Comparison of ENCODE assay signal across 30 mouse cellular contexts in genomic region chr17:8276071-8276470, GRCm38 (mm10). TPM values are rescaled to one million over a fixed set of nuclear protein-coding genes. Genes with fewer than 3 reads are reported as not detected.
DNase-seq lines count a peak whose midpoint lies in the region; ATAC-seq lines count a peak whose summit lies in the region.
"Had no signal": no experiment of that assay in that cellular context is flagged by ENCODE, and none has a peak within 500 bp of the region (broad histone marks: within the 10 kb centered on the region; RNA-seq: fewer than 3 reads in every experiment).

No protein-coding gene starts in this region.

- H3K9me3 ChIP-seq in kidney, embryonic 16.5 days (ENCODE audit: low read length): no peaks in the 10 kb centered on the region
- H3K9me3 ChIP-seq: embryonic facial prominence, embryonic 15.5 days; forebrain, embryonic 15.5 days; heart, embryonic 13.5 days; neural tube, embryonic 15.5 days had no signal

- H3K4me3 ChIP-seq in kidney, embryonic 16.5 days (ENCODE audit: low read length): no peak overlapping the region
- H3K4me3 ChIP-seq: embryonic facial prominence, embryonic 15.5 days; forebrain, embryonic 15.5 days; heart, embryonic 13.5 days; left cerebral cortex, adult 2 months; neural tube, embryonic 15.5 days had no signal

- H3K27ac ChIP-seq in kidney, embryonic 16.5 days (ENCODE audit: low read length): no peak overlapping the region
- H3K27ac ChIP-seq: embryonic facial prominence, embryonic 15.5 days; forebrain, embryonic 15.5 days; heart, embryonic 13.5 days; hindbrain, postnatal 0 days; kidney, postnatal 0 days; left cerebral cortex, adult 2 months; macrophage; neural tube, embryonic 15.5 days; stomach, postnatal 0 days had no signal

- H3K4me2 ChIP-seq in kidney, embryonic 16.5 days (replicated peaks; ENCODE audit: low read depth, low read length): no peak overlapping the region
- H3K4me2 ChIP-seq: embryonic facial prominence, embryonic 15.5 days; forebrain, embryonic 15.5 days; heart, embryonic 13.5 days; midbrain, embryonic 11.5 days; neural tube, embryonic 15.5 days had no signal

- H3K36me3 ChIP-seq in kidney, embryonic 16.5 days (ENCODE audit: insufficient read depth, low read length): no peaks in the 10 kb centered on the region
- H3K36me3 ChIP-seq: embryonic facial prominence, embryonic 15.5 days; forebrain, embryonic 15.5 days; heart, embryonic 13.5 days; neural tube, embryonic 15.5 days had no signal

- ATAC-seq in kidney, embryonic 16.5 days (ENCODE audit: low FRiP score, low TSS enrichment): no peak
- ATAC-seq in granulocyte monocyte progenitor cell, adult 5-6 weeks (replicated peaks; ENCODE audit: poor library complexity, severe bottlenecking): peak; percentile 15
- ATAC-seq in megakaryocyte, adult 5-6 weeks (ENCODE audit: poor library complexity, severe bottlenecking): peak; percentile 67
- no peak for ATAC-seq in monocyte, adult 5-6 weeks (replicated peaks; ENCODE audit: insufficient number of reproducible peaks, low FRiP score, low TSS enrichment, poor library complexity, severe bottlenecking)
- ATAC-seq: CD4-positive, CD25-positive, alpha-beta regulatory T cell, adult 4 months; forebrain, embryonic 15.5 days; hindbrain, postnatal 0 days; lung, postnatal 0 days had no signal

- no peaks in the 10 kb centered on the region for H3K4me1 ChIP-seq in kidney, embryonic 16.5 days (ENCODE audit: insufficient read depth, low read length)
- H3K4me1 ChIP-seq: embryonic facial prominence, embryonic 15.5 days; forebrain, embryonic 15.5 days; neural tube, embryonic 15.5 days had no signal

- peak; percentile 78 for DNase-seq in kidney, adult 11 months
- DNase-seq in kidney, postnatal 36 days: peak; percentile 74 to 81
- DNase-seq in layer of hippocampus, postnatal 14 days (ENCODE audit: low spot score in 2 of 2): no peak
- DNase-seq in spleen, adult 18-20 months: no peak
- DNase-seq: adrenal gland, postnatal 25 days; cerebellum, adult 9-11 months; gastrocnemius, postnatal 10 days; heart, adult 18-20 months; heart, postnatal 14 days; layer of hippocampus, adult 9-11 months had no signal

- 73% methylated on average over 4 of the region's 4 CpGs for WGBS in kidney, embryonic 16.5 days

- H3K27me3 ChIP-seq in kidney, embryonic 16.5 days (ENCODE audit: insufficient read depth, low read length): 0 out of 2 replicates have a peak, but pooled peaks cover 3% of the 10 kb centered on the region
- H3K27me3 ChIP-seq: embryonic facial prominence, embryonic 15.5 days; forebrain, embryonic 15.5 days; neural tube, embryonic 15.5 days had no signal

- H3K9ac ChIP-seq in kidney, embryonic 16.5 days (replicated peaks; ENCODE audit: low read length): no peak overlapping the region
- H3K9ac ChIP-seq: embryonic facial prominence, embryonic 15.5 days; forebrain, embryonic 15.5 days; heart, embryonic 13.5 days; neural tube, embryonic 15.5 days had no signal

RNA-seq across cellular contexts. Expression of gene Mpc1, which starts 6.6 kb away (rescaled TPM):
- 178 and 202 TPM in 2 replicates for polyA plus RNA-seq in kidney, embryonic 16.5 days (2015; fragmentation: Nextera tagmentation; extraction: Ambion mirVana)
- total RNA-seq in granulocyte monocyte progenitor cell, adult 5-6 weeks (2014; fragmentation: Nextera tagmentation): 153 and 168 TPM in 2 replicates
- 161 and 207 TPM in 2 replicates for total RNA-seq in granulocyte monocyte progenitor cell, adult 5-6 weeks (2017)
- 198 and 227 TPM in 2 replicates for total RNA-seq in megakaryocyte, adult 5-6 weeks (2015)
- total RNA-seq in megakaryocyte, adult 5-6 weeks (2017): 109 and 143 TPM in 2 replicates
- total RNA-seq in monocyte, adult 5-6 weeks (2017): 48.2 to 112 TPM (median 78.5 TPM) in 3 replicates
- total RNA-seq in layer of hippocampus, postnatal 14 days (2021): 100 to 1,000 TPM; 165 to 175 TPM

RNA-seq across cellular contexts. Expression of gene Sft2d1, which starts 34.8 kb away (rescaled TPM):
- polyA plus RNA-seq in kidney, embryonic 16.5 days (2015; fragmentation: Nextera tagmentation; extraction: Ambion mirVana): 76.4 and 93.9 TPM in 2 replicates
- total RNA-seq in granulocyte monocyte progenitor cell, adult 5-6 weeks (2014; fragmentation: Nextera tagmentation): 84.0 and 86.0 TPM in 2 replicates
- 32.9 and 33.3 TPM in 2 replicates for total RNA-seq in granulocyte monocyte progenitor cell, adult 5-6 weeks (2017)
- 249 and 340 TPM in 2 replicates for total RNA-seq in megakaryocyte, adult 5-6 weeks (2015)
- total RNA-seq in megakaryocyte, adult 5-6 weeks (2017): 60.2 and 62.4 TPM in 2 replicates
- total RNA-seq in monocyte, adult 5-6 weeks (2017): 69.2 to 137 TPM (median 73.1 TPM) in 3 replicates
- 10 to 100 TPM; 55.7 to 58.9 TPM for total RNA-seq in layer of hippocampus, postnatal 14 days (2021)

RNA-seq across cellular contexts. Expression of gene Ccr6, which starts 40.2 kb away (rescaled TPM):
- polyA plus RNA-seq in kidney, embryonic 16.5 days (2015; fragmentation: Nextera tagmentation; extraction: Ambion mirVana): not detected in 2 replicates
- not detected in 2 replicates for total RNA-seq in granulocyte monocyte progenitor cell, adult 5-6 weeks (2014; fragmentation: Nextera tagmentation)
- not detected in 2 replicates for total RNA-seq in granulocyte monocyte progenitor cell, adult 5-6 weeks (2017)
- total RNA-seq in megakaryocyte, adult 5-6 weeks (2015): 0.47 TPM in 1 of 2 replicates, not detected in the other
- 0.12 and 0.62 TPM in 2 replicates for total RNA-seq in megakaryocyte, adult 5-6 weeks (2017)
- 8.5 to 10.9 TPM (median 9.5 TPM) in 3 replicates for total RNA-seq in monocyte, adult 5-6 weeks (2017)
- total RNA-seq in layer of hippocampus, postnatal 14 days (2021): not detected
- total RNA-seq: adrenal gland, postnatal 25 days; common myeloid progenitor, adult 5-6 weeks; gastrocnemius, postnatal 10 days; heart, postnatal 14 days; hindbrain, postnatal 0 days; left cerebral cortex, adult 2 months; midbrain, postnatal 0 days had no signal
- polyA plus RNA-seq: embryonic facial prominence, embryonic 15.5 days; forebrain, embryonic 15.5 days; heart, embryonic 13.5 days; hindbrain, embryonic 11.5 days; hindbrain, postnatal 0 days; kidney, postnatal 0 days; limb, embryonic 14.5 days; macrophage; midbrain, postnatal 0 days; neural tube, embryonic 15.5 days had no signal

Comparison
In these comparisons a context has a peak if more than half of its experiments do, and no peak if none do; other contexts are left out.
1. DNase-seq: peak in kidney, adult 11 months (single experiment) and kidney, postnatal 36 days (2 of 2); none in layer of hippocampus, postnatal 14 days (0 of 2) and spleen, adult 18-20 months (0 of 2).
2. ATAC-seq: peak in granulocyte monocyte progenitor cell, adult 5-6 weeks (single experiment) and megakaryocyte, adult 5-6 weeks (single experiment); none in kidney, embryonic 16.5 days (single experiment) and monocyte, adult 5-6 weeks (single experiment).